Mouse (Mus musculus): ENCODE results near the gene Atrip. TPM values are rescaled to one million over a fixed set of nuclear protein-coding genes. Genes with fewer than 3 reads are reported as not detected.
A peak's percentile ranks its signal among the peaks of the same experiment; 100 is the strongest.

Atrip gene
- 1 to 10 TPM; 8.0 to 8.5 TPM for total RNA-seq (2021)
- long read RNA-seq, experiment 1, transcript Atrip-201 (13 exons, 2,572 nt): major isoform, 19 of 31 reads
- long read RNA-seq, experiment 1, partial matches to known transcripts: 1 of 31 reads
- long read RNA-seq, experiment 1, other reads (novel, unspliced or antisense): 11 of 31 reads
- long read RNA-seq, experiment 2, full-length matches to known transcripts: 27 of 33 reads
- long read RNA-seq, experiment 2, partial matches to known transcripts: 3 of 33 reads
- long read RNA-seq, experiment 2, other reads (novel, unspliced or antisense): 3 of 33 reads

DNA sequence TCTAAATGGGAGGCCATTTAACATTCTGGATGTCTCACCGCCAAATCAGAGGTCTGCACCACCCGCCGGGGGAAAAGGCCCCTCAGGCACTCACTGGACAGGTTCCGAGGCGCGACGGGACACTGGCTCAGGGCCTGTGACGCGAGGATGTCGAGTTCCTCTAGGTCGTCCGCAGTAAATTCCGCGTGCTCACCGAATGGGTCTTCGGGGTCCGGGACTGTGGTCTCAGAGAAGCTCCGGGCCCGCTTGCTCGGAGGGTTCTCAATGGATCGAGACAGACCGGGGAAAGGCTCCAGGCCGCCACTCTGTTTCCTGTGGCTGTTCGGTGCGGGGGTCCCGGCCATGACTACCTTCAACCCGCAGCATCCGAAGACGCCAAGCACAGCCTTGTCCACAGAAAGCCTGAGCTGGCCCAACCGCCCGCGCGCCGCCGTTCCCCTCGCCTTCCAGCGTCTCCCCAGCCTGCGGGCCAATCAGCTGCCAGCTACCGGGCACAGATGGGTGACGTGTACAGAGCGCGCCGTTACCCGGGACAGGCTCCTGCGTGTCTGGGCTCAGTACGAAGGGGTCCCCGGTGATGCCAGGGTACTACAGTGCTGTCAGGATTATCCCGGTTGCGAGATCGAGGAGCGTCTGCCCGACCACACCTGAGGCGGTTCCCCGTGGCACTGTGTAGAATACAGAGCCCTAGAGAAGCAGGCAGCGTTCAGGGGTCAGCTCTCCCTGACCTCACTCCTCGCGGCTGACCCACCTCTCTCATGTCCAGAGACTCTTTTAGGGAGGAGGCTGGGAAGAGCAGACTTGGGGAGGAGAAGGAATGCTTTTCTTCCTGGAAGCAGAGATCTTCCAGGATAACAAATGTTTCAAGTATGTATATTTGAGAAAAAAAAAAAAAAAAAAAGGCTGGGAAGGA, at the start of gene Atrip:
Gene Atrip (minus strand): TSS at position 464 of the 913 bp plus-strand sequence.
- no peak for TF ChIP-seq CTCF (IDR thresholded peaks at IDR 0.05)
- H3K4me3 ChIP-seq: peak within 1 kb of the TSS; percentile 98
- H3K27ac ChIP-seq: peak within 1 kb of the TSS; percentile 93
- DNase-seq: peak; percentile 95
- intact Hi-C loops (cut with DNase I): no loop called here

DNA sequence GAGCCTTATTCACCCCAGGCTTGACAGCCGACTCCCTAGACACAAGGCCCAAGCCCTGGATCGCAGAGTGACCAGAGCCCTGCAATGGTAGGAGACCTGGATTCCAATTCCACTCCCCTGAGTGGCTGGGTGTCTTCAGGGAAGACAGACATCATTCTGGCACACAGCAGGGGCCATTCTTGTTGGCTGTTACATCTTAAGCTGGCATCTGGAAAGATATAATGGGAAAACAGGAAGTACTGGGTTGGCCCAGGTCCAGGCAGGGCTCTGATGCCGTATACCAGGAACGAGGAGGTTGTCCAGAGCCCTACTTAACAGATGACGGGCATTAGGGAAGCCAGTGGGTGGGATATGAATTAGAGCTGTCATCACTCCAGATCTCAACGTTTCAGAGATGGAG, 49.3 kb upstream of the Atrip start:
- no peak for TF ChIP-seq CTCF (IDR thresholded peaks at IDR 0.05)
- Histone ChIP-seq H3K4me3 (no peak overlapping the region), H3K27ac (no peak overlapping the region)
- no peak for DNase-seq
- intact Hi-C loops (cut with DNase I): no loop called here

DNA sequence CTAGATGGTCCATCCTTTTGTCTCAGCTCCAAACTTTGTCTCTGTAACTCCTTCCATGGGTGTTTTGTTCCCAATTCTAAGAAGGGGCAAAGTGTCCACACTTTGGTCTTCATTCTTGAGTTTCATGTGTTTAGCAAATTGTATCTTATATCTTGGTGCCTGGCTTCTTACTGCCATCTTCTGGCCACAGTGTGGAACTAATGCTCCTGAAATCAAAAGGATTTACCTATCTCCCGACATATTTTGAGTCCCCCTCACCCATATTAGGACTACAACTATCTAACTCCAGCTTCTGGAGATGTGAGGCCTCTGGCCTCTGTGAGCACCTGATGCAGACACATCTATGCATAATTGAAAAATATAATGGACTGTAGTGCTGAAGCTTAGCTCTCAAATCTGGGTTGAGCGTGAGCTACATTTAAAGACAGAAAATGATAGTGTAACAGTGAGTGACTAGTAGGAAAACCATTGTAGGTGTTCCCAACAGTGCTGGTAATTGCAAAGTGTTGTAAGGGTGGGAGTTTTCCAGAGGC, 48.7 kb upstream of the Atrip start:
- peak; percentile 73 for TF ChIP-seq CTCF (IDR thresholded peaks at IDR 0.05)
- H3K4me3 ChIP-seq: no peak overlapping the region
- DNase-seq: no peak
- intact Hi-C loops (cut with DNase I): loop anchor here (1.0 kb wide), 1 partner anchor 119 kb away; no protein-coding TSS in a partner anchor
- no peak overlapping the region for H3K27ac ChIP-seq

DNA sequence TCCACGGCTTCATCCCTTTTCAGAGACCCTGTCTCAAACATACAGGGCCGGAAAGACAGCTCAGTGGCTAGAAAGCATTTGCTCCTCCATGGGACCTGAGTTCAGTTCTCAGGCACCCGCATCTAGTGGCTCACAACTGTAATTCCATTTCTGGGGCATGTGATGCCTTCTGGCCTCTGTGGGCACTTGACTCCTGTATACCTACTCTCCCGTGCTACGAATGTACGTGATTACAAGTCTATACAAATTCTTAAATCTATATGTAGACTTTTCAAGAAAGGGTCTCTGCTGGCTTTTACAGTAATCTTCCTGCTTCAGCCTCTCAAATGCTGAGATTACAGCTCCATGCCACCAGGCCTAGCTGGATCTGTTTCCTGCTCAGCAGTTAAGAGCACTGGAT, 47.0 kb upstream of the Atrip start:
- DNase-seq: no peak
- intact Hi-C loops (cut with DNase I): loop anchor here (2.0 kb wide), 1 partner anchor 32 kb away; no protein-coding TSS in a partner anchor
- no peak for TF ChIP-seq CTCF (IDR thresholded peaks at IDR 0.05)
- H3K27ac ChIP-seq: no peak overlapping the region
- no peak overlapping the region for H3K4me3 ChIP-seq

DNA sequence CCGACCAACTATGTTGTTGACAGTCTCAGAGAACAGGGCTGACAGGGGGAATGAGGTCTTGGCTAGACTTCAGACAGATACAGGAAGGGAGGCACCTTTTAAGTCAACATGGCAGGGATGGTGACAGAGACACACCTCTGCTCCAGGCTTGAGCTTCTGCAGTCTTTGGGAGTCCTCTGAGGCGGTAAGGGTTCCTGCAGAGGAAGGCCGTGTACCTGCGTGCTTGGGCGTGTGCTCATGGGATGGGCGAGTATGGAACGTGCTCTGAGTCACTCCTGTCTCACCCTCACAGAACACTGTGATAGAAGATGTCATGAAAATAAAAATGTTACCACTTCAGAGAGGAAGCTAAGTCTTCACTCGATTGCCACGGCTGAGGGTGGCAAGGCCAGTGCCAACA, 45.6 kb upstream of the Atrip start:
- intact Hi-C loops (cut with DNase I): no loop called here
- no peak overlapping the region for H3K4me3 ChIP-seq
- no peak for DNase-seq
- no peak overlapping the region for H3K27ac ChIP-seq
- TF ChIP-seq CTCF (IDR thresholded peaks at IDR 0.05): no peak

DNA sequence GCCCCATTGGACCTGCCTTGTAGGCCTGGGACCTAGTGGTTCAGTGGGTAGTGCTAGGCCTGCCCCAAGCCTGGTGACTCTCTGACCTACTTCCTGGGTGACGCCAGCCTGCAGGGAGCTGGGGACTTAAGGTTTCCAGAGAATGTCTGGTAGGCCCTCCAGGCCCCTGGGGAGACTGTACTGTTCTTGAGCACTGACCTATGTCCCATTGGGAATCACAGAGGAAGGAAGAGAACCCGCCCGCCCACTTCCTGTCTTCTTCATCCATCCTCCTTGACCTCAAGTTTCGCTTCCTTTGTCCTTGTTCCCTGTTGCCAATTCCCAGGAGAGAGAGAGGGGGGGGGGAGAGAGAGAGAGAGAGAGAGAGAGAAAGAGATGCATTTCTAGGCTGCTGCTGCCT, 44.2 kb upstream of the Atrip start:
- DNase-seq: no peak
- intact Hi-C loops (cut with DNase I): no loop called here
- TF ChIP-seq CTCF (IDR thresholded peaks at IDR 0.05): no peak
- Histone ChIP-seq H3K27ac (peak overlapping the region; percentile 48; the same call in 1 of the 2 replicates), H3K4me3 (no peak overlapping the region)

DNA sequence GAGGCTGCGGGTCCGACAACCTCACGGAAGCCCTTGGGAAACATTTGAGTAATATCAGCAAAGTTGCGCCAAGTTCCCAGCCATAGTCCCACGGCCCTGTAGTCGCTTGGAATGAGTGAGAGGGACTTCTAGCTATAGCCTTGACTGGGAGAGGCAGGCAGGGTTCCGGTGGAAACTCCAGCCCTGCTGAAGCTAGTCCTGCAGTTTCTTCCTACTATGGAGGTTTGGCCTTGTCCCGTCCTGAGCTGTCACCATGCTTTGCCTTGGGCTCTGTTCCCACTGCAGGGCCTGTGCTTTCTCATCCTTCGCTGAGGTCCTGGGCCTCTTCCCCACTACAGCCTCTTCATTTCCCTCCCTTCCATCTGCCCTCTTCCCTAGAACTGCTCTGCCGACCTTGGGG, 42.3 kb upstream of the Atrip start:
- intact Hi-C loops (cut with DNase I): no loop called here
- H3K27ac ChIP-seq: no peak overlapping the region
- TF ChIP-seq CTCF (IDR thresholded peaks at IDR 0.05): no peak
- no peak overlapping the region for H3K4me3 ChIP-seq
- no peak for DNase-seq

DNA sequence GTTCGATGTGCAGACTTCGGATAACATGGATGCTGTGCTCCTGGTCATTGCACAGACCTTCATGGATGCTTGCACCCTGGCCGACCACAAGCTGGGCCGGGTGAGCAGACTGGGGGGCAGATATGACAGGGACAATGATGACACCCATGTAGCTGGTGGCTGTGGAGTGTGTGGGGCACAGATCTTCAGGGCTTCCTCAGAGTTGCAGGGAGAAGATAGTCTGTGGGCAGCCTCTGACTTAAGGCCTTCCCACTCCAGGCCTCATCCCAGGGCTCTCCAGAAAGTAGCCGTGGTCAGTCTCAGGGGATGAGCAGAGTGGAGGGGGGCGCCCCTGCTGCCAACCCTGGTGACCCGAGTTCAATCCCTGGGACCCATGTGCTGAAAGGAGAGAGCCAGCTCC, 40.9 kb upstream of the Atrip start:
- no peak for TF ChIP-seq CTCF (IDR thresholded peaks at IDR 0.05)
- DNase-seq: no peak
- Histone ChIP-seq H3K4me3 (no peak overlapping the region), H3K27ac (no peak overlapping the region)
- intact Hi-C loops (cut with DNase I): no loop called here

DNA sequence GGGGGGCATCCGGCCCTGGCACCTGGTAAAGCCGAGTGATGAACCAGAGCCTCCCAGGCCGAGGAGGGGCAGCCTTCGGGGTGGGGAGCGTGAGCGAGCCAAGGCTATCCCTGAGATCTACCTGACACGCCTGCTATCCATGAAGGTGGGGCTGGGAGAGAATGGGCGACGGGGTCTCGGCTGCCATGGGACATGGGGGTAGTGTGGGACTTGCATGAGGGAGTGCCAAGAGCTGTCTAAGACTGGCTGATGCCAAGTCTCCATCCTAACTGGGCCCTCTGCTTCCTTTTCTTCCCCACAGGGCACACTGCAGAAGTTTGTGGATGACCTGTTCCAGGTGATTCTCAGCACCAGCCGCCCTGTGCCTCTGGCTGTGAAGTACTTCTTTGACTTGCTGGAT, 40.4 kb upstream of the Atrip start:
- no peak for TF ChIP-seq CTCF (IDR thresholded peaks at IDR 0.05)
- intact Hi-C loops (cut with DNase I): no loop called here
- Histone ChIP-seq H3K4me3 (no peak overlapping the region), H3K27ac (no peak overlapping the region)
- no peak for DNase-seq

DNA sequence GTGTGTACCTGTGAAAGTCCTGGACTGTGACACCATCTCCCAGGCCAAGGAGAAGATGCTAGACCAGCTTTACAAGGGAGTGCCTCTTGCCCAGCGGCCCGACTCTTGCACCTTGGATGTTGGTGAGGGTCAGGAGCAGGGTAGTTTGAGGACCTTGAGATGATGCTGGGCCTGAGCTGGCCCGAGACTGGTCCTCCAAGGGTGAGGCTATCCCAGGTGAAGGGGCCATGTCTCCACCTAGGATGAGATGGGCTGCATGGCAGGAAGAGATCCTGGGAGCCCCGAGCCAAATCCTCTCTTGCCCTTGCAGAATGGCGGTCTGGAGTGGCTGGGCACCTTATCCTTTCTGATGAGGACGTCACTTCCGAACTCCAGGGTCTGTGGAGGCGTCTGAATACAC, 39.4 kb upstream of the Atrip start:
- no peak for DNase-seq
- no peak overlapping the region for H3K27ac ChIP-seq
- H3K4me3 ChIP-seq: no peak overlapping the region
- no peak for TF ChIP-seq CTCF (IDR thresholded peaks at IDR 0.05)
- intact Hi-C loops (cut with DNase I): no loop called here

DNA sequence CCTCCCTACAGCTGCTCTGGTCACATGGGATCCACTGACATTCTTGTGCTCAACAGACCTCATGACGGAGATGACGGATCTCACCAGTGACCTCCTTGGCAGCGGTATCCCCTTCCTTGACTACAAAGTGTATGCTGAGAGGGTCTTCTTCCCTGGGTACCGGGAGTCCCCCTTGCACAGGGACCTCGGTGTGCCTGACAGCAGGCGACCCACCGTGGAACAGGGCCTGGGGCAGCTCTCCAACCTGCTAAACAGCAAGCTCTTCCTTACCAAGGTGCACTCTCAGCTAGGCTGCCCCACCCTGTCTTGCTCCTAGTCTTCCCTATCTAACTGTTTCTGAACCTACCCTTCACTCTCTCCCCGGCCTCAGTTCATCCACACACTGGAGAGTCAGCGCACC, 37.7 kb upstream of the Atrip start:
- Histone ChIP-seq H3K4me3 (no peak overlapping the region), H3K27ac (no peak overlapping the region)
- no peak for DNase-seq
- no peak for TF ChIP-seq CTCF (IDR thresholded peaks at IDR 0.05)
- intact Hi-C loops (cut with DNase I): no loop called here

DNA sequence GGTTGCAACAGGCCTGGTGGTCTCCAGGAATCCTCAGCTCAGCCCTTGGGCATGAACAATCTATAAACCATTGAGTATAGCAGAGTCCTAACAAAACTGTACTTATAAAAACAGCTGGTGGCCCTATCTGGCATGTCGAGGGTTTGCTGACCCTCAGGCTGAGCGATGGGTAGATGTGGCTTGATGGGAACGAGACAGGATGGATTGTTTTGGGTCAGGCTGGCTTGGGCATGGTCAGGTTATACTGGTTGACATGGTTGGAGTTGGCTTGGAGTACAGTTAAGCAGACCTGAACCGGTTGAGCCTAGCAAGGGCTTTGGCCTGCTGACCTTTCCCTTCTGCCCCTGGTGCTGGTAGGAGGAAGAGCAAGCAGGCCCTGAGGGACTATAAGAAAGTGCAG, 37.2 kb upstream of the Atrip start:
- intact Hi-C loops (cut with DNase I): no loop called here
- H3K27ac ChIP-seq: no peak overlapping the region
- no peak overlapping the region for H3K4me3 ChIP-seq
- no peak for TF ChIP-seq CTCF (IDR thresholded peaks at IDR 0.05)
- no peak for DNase-seq

DNA sequence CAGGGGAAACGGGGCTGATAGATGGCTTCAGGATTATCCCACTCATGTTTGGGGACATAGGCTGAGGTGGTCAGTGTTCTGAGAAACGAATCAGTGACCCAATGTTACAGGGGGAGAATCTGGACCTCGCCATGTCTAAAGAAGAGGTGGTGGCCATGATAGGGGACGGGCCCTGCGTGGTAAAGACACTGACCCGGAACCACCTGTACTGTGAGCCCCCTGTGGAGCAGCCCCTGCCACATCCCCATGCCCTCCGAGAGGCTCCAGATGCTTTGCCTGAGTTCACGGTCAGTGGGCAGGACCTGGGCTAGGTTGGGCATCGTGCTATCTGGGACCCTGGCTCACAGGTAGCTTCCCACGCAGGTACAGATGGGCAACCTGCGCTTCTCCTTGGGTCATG, 36.3 kb upstream of the Atrip start:
- no peak for DNase-seq

More for the DNA sequence above, 36.3 kb upstream of the Atrip start:
- no peak for TF ChIP-seq CTCF (IDR thresholded peaks at IDR 0.05)
- Histone ChIP-seq H3K4me3 (no peak overlapping the region), H3K27ac (no peak overlapping the region)
- intact Hi-C loops (cut with DNase I): no loop called here

Measured in gastrocnemius, adult 2 months (tissue).